Mouse (Mus musculus): ENCODE measurements around the gene Spry1. TPM values are rescaled to one million over a fixed set of nuclear protein-coding genes. Genes with fewer than 3 reads are reported as not detected.

Spry1 gene
- polyA plus RNA-seq, 1 experiment from 2014 or later: 17.9 TPM

GRCm38 (mm10) chr3:37643903-37644302, 4.2 kb downstream of the Spry1 start:
- DNase-seq (ENCODE audit: low spot score): no peak
- WGBS: 92% methylated on average over 8 of the region's 8 CpGs
- peaks cover 51% of the 10 kb centered on the region for H3K36me3 ChIP-seq (replicated peaks)
- no peak overlapping the region for H3K27ac ChIP-seq (replicated peaks)
- H3K4me1 ChIP-seq: peaks cover 39% of the 10 kb centered on the region
- 0 out of 2 replicates have a peak, but pooled peaks cover 9% of the 10 kb centered on the region for H3K27me3 ChIP-seq (replicated peaks; ENCODE audit: low read depth, poor library complexity, severe bottlenecking)
- H3K4me3 ChIP-seq: 0 out of 2 replicates have a peak overlapping the region, but pooled peaks have one; percentile 0
- H3K9me3 ChIP-seq: no peaks in the 10 kb centered on the region

- no peak overlapping the region for H3K27ac ChIP-seq (replicated peaks)
- peaks cover 33% of the 10 kb centered on the region for H3K4me1 ChIP-seq
- DNase-seq (ENCODE audit: low spot score): no peak
- no peaks in the 10 kb centered on the region for H3K9me3 ChIP-seq
- H3K36me3 ChIP-seq (replicated peaks): peaks cover 59% of the 10 kb centered on the region
- no peak overlapping the region for H3K4me3 ChIP-seq
- WGBS: 82% methylated on average over 6 of the region's 6 CpGs
- 0 out of 2 replicates have a peak, but pooled peaks cover 9% of the 10 kb centered on the region for H3K27me3 ChIP-seq (replicated peaks; ENCODE audit: low read depth, poor library complexity, severe bottlenecking)
These were observed 5.3 kb downstream of the Spry1 start for GRCm38 (mm10) chr3:37645061-37645460.

GRCm38 (mm10) chr3:37646221-37646620, 6.5 kb downstream of the Spry1 start:
- no peak overlapping the region for H3K4me3 ChIP-seq
- 0 out of 2 replicates have a peak, but pooled peaks cover 9% of the 10 kb centered on the region for H3K27me3 ChIP-seq (replicated peaks; ENCODE audit: low read depth, poor library complexity, severe bottlenecking)
- WGBS: 95% methylated on average over 9 of the region's 9 CpGs
- peaks cover 65% of the 10 kb centered on the region for H3K36me3 ChIP-seq (replicated peaks)
- H3K4me1 ChIP-seq: peaks cover 31% of the 10 kb centered on the region
- no peak for DNase-seq (ENCODE audit: low spot score)
- no peak overlapping the region for H3K27ac ChIP-seq (replicated peaks)
- no peaks in the 10 kb centered on the region for H3K9me3 ChIP-seq

GRCm38 (mm10) chr3:37647225-37647624, 7.5 kb downstream of the Spry1 start:
- Histone ChIP-seq H3K27me3 (replicated peaks; ENCODE audit: low read depth, poor library complexity, severe bottlenecking) (0 out of 2 replicates have a peak, but pooled peaks cover 9% of the 10 kb centered on the region), H3K36me3 (replicated peaks) (peaks cover 64% of the 10 kb centered on the region), H3K9me3 (no peaks in the 10 kb centered on the region), H3K27ac (replicated peaks) (no peak overlapping the region), H3K4me3 (no peak overlapping the region), H3K4me1 (peaks cover 24% of the 10 kb centered on the region)
- 86% methylated on average over 10 of the region's 10 CpGs for WGBS
- no peak for DNase-seq (ENCODE audit: low spot score)

GRCm38 (mm10) chr3:37648244-37648643, 8.5 kb downstream of the Spry1 start:
- peaks cover 54% of the 10 kb centered on the region for H3K36me3 ChIP-seq (replicated peaks)

GRCm38 (mm10) chr3:37649281-37649680, 9.5 kb downstream of the Spry1 start:
- peaks cover 20% of the 10 kb centered on the region for H3K4me1 ChIP-seq
- no peak for DNase-seq (ENCODE audit: low spot score)
- WGBS: 81% methylated on average over 6 of the region's 6 CpGs
- H3K4me3 ChIP-seq: no peak overlapping the region
- H3K36me3 ChIP-seq (replicated peaks): peaks cover 44% of the 10 kb centered on the region
- H3K27me3 ChIP-seq (replicated peaks; ENCODE audit: low read depth, poor library complexity, severe bottlenecking): peaks cover 7% of the 10 kb centered on the region
- no peak overlapping the region for H3K27ac ChIP-seq (replicated peaks)
- no peaks in the 10 kb centered on the region for H3K9me3 ChIP-seq

More at GRCm38 (mm10) chr3:37648244-37648643, 8.5 kb downstream of the Spry1 start:
- Histone ChIP-seq H3K27ac (replicated peaks) (no peak overlapping the region), H3K4me3 (no peak overlapping the region), H3K9me3 (no peaks in the 10 kb centered on the region), H3K4me1 (peaks cover 18% of the 10 kb centered on the region), H3K27me3 (replicated peaks; ENCODE audit: low read depth, poor library complexity, severe bottlenecking) (peaks cover 7% of the 10 kb centered on the region)
- WGBS: 83% methylated on average over 13 of the region's 13 CpGs
- no peak for DNase-seq (ENCODE audit: low spot score)

- peaks cover 40% of the 10 kb centered on the region for H3K4me1 ChIP-seq
- H3K27me3 ChIP-seq (replicated peaks; ENCODE audit: low read depth, poor library complexity, severe bottlenecking): peaks cover 32% of the 10 kb centered on the region
- no peak overlapping the region for H3K4me3 ChIP-seq
- H3K36me3 ChIP-seq (replicated peaks): peaks cover 22% of the 10 kb centered on the region
- H3K9me3 ChIP-seq: no peaks in the 10 kb centered on the region
- 87% methylated on average over 9 of the region's 9 CpGs for WGBS
- DNase-seq (ENCODE audit: low spot score): no peak
- H3K27ac ChIP-seq (replicated peaks): no peak overlapping the region
These were observed 12.8 kb downstream of the Spry1 start for GRCm38 (mm10) chr3:37652537-37652936.

- Histone ChIP-seq H3K36me3 (replicated peaks) (peaks cover 13% of the 10 kb centered on the region; the same call in 1 of the 2 replicates), H3K27me3 (replicated peaks; ENCODE audit: low read depth, poor library complexity, severe bottlenecking) (peaks cover 42% of the 10 kb centered on the region), H3K4me3 (peak overlapping the region; percentile 46), H3K27ac (replicated peaks) (peak overlapping the region; percentile 44), H3K9me3 (no peaks in the 10 kb centered on the region), H3K4me1 (peaks cover 49% of the 10 kb centered on the region)
- 9% methylated on average over 16 of the region's 16 CpGs for WGBS
- peak; percentile 56 for DNase-seq (ENCODE audit: low spot score)
These were observed 14.4 kb downstream of the Spry1 start for GRCm38 (mm10) chr3:37653935-37654729.

- WGBS: 58% methylated on average over 6 of the region's 6 CpGs
- H3K27me3 ChIP-seq (replicated peaks; ENCODE audit: low read depth, poor library complexity, severe bottlenecking): peaks cover 45% of the 10 kb centered on the region
These were observed 15.0 kb downstream of the Spry1 start for GRCm38 (mm10) chr3:37654787-37655186.

GRCm38 (mm10) chr3:37655933-37656633, 16.3 kb downstream of the Spry1 start:
- 19% methylated on average over 20 of the region's 20 CpGs for WGBS
- no peaks in the 10 kb centered on the region for H3K36me3 ChIP-seq (replicated peaks)
- peaks cover 52% of the 10 kb centered on the region for H3K4me1 ChIP-seq
- DNase-seq (ENCODE audit: low spot score): peak; percentile 59
- peak overlapping the region; percentile 40 for H3K4me3 ChIP-seq
- H3K27ac ChIP-seq (replicated peaks): peak overlapping the region; percentile 69
- no peaks in the 10 kb centered on the region for H3K9me3 ChIP-seq
- H3K27me3 ChIP-seq (replicated peaks; ENCODE audit: low read depth, poor library complexity, severe bottlenecking): peaks cover 55% of the 10 kb centered on the region

More at GRCm38 (mm10) chr3:37654787-37655186, 15.0 kb downstream of the Spry1 start:
- Histone ChIP-seq H3K4me3 (peak overlapping the region; percentile 46), H3K36me3 (replicated peaks) (peaks cover 8% of the 10 kb centered on the region; the same call in 1 of the 2 replicates), H3K9me3 (no peaks in the 10 kb centered on the region), H3K27ac (replicated peaks) (no peak overlapping the region), H3K4me1 (peaks cover 51% of the 10 kb centered on the region)
- no peak for DNase-seq (ENCODE audit: low spot score)

- Histone ChIP-seq H3K4me3 (peak overlapping the region; percentile 39), H3K27me3 (replicated peaks; ENCODE audit: low read depth, poor library complexity, severe bottlenecking) (peaks cover 55% of the 10 kb centered on the region), H3K4me1 (peaks cover 52% of the 10 kb centered on the region), H3K36me3 (replicated peaks) (no peaks in the 10 kb centered on the region), H3K27ac (replicated peaks) (peak overlapping the region; percentile 48; the same call in 1 of the 2 replicates), H3K9me3 (no peaks in the 10 kb centered on the region)
- under 1% methylated on average over 8 of the region's 8 CpGs for WGBS
- DNase-seq (ENCODE audit: low spot score): peak; percentile 67
These were observed 17.3 kb downstream of the Spry1 start for GRCm38 (mm10) chr3:37657009-37657408.

GRCm38 (mm10) chr3:37658155-37658554, 18.4 kb downstream of the Spry1 start:
- 58% methylated on average over 5 of the region's 5 CpGs for WGBS
- Histone ChIP-seq H3K4me1 (peaks cover 49% of the 10 kb centered on the region), H3K9me3 (no peaks in the 10 kb centered on the region), H3K4me3 (no peak overlapping the region), H3K27me3 (replicated peaks; ENCODE audit: low read depth, poor library complexity, severe bottlenecking) (peaks cover 56% of the 10 kb centered on the region), H3K36me3 (replicated peaks) (no peaks in the 10 kb centered on the region), H3K27ac (replicated peaks) (no peak overlapping the region)
- DNase-seq (ENCODE audit: low spot score): no peak
